In genomic region chr2:80536608-80537007, GRCm38 (mm10) we compare ENCODE assay signal across 19 mouse cellular contexts.
"Had no signal": no experiment of that assay in that cellular context is flagged by ENCODE, and none has a peak within 500 bp of the region (broad histone marks: within the 10 kb centered on the region; RNA-seq: fewer than 3 reads in every experiment).

No protein-coding gene starts in this region.

- H3K4me3 ChIP-seq: kidney, embryonic 15.5 days; liver, embryonic 13.5 days; megakaryocyte, embryonic 14.5 days; midbrain, embryonic 10.5 days; midbrain, embryonic 13.5 days; myocyte; neural tube, embryonic 13.5 days; stomach, embryonic 15.5 days had no signal

- H3K4me1 ChIP-seq: kidney, embryonic 15.5 days; liver, embryonic 13.5 days; megakaryocyte, embryonic 14.5 days; midbrain, embryonic 10.5 days; midbrain, embryonic 13.5 days; neural tube, embryonic 13.5 days; stomach, embryonic 15.5 days had no signal

- H3K9me3 ChIP-seq: kidney, embryonic 15.5 days; liver, embryonic 13.5 days; megakaryocyte, embryonic 14.5 days; midbrain, embryonic 10.5 days; midbrain, embryonic 13.5 days; neural tube, embryonic 13.5 days; stomach, embryonic 15.5 days had no signal

- ATAC-seq: midbrain, embryonic 13.5 days; midbrain, embryonic 16.5 days had no signal

- H3K4me2 ChIP-seq: kidney, embryonic 15.5 days; liver, embryonic 13.5 days; midbrain, embryonic 13.5 days; neural tube, embryonic 13.5 days; stomach, embryonic 15.5 days had no signal

- H3K27me3 ChIP-seq: kidney, embryonic 15.5 days; liver, embryonic 13.5 days; megakaryocyte, embryonic 14.5 days; midbrain, embryonic 13.5 days; neural tube, embryonic 13.5 days; stomach, embryonic 15.5 days had no signal

- DNase-seq: kidney, adult 8-10 months; kidney, postnatal 10 days; kidney, postnatal 36 days; liver, embryonic 13.5 days; lung, adult 2 months; lung, postnatal 14 days; lung, postnatal 4 days; right cerebral cortex, adult 18-20 months; right cerebral cortex, postnatal 14 days; right cerebral cortex, postnatal 4 days; thymus, postnatal 25 days had no signal

- H3K27ac ChIP-seq: kidney, embryonic 15.5 days; liver, embryonic 13.5 days; midbrain, embryonic 10.5 days; midbrain, embryonic 13.5 days; neural tube, embryonic 13.5 days; stomach, embryonic 15.5 days had no signal

- H3K9ac ChIP-seq: kidney, embryonic 15.5 days; liver, embryonic 13.5 days; midbrain, embryonic 13.5 days; neural tube, embryonic 13.5 days; stomach, embryonic 15.5 days had no signal
